Mouse (Mus musculus): ENCODE measurements around the gene Egfl7.

Egfl7 gene

DNA sequence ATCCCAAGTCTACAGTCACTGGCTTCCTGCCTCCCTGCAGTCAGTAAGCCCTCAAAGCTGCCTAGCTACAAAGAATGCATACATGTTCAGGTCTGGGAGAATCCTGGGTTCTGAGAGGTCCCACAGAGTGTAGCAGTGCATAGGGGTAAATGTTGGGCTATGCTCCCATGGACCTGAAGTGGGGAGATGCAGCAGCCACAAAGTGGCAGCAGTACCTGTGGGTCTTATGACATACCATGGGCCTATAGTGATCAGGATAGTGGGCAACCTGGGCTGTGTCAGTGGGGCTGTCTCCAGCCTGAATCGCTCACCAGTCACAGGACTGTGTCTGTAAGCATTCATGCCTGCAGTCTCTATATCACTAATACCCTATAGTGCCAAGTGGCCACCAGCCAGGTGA lies at the start of gene Egfl7:
Egfl7 (plus strand) TSS at position 301 of the 400 bp plus-strand sequence.
- no peak for DNase-seq (ENCODE audit: low read depth)

DNA sequence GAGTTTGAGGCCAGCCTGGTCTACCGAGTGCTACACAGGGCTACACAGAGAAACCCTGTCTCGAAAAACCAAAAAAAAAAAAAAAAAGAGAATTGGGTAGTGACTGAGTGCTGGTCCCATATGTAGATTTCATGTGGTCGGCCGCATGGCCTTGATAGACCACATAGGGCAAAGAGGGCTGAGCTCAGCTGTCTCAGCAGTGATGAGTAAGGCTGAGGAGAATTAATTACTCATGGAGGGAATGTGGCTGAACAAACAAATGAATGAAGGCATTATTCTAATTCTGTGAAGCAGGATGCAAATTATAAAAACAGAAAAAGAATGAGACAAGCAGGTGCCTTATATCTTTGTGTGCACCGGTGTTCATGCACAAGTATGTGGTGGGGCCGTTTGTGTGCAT lies 48.0 kb upstream of the Egfl7 start:
- no peak for DNase-seq (ENCODE audit: low read depth)

DNA sequence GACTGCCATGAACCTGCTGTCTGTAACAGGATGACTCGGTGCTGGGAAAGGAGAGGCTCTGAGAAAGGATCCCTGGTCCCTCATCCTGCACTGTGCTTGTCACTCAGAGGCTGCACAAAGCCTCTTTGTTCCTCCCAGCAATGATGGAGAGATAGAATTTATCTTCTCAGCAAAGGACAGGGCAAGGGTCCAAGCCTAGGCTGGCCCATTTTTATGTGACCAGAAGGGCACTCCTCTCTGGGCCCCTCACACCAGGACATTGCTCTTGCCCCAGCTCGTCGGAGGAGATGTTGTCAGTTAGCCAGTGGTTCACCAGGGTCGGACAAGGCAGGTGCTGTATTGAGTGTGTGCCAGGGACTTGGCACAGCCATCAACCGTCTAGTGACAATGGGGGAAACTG lies 46.6 kb upstream of the Egfl7 start:
- no peak for DNase-seq (ENCODE audit: low read depth)

DNA sequence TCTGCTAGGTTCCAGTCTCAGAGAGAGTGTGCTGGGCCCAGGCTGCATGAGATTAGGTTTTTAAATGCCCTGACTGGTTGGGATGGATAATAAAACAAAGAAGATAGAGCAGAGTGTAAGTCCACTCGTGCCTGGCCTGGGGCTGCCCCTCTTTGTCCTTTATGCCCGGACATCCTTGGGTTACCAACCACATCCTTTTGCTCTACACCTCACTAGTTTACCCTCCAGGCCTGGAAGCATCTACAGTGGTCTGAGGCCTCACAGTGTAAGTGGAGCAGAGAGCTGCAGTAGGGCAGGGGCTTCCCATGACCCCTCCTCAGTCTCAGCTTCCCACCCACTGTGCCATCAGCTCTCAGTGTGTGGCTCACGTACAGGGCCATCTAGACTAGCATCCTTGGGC lies 45.7 kb upstream of the Egfl7 start:
- no peak for DNase-seq (ENCODE audit: low read depth)

DNA sequence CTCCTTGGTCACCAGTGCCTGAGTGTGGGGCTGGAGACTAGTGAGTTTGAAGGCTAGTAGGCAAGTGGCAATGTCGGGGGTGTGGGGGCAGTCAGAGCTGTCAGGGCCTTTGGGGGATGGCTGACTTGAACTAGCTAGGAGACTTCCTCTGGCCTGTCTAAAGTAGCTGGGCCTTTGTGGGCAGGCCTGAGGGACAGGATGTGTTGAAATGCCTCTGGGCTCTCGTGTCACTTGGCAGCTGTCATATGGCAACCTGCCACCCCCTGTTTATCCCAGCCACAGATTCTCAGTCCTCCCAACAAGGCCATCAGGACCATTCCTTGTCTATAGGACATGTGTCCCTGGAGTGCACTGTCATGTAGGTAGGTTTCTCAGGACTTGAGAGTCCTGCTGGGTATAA lies 45.2 kb upstream of the Egfl7 start:
- no peak for DNase-seq (ENCODE audit: low read depth)

DNA sequence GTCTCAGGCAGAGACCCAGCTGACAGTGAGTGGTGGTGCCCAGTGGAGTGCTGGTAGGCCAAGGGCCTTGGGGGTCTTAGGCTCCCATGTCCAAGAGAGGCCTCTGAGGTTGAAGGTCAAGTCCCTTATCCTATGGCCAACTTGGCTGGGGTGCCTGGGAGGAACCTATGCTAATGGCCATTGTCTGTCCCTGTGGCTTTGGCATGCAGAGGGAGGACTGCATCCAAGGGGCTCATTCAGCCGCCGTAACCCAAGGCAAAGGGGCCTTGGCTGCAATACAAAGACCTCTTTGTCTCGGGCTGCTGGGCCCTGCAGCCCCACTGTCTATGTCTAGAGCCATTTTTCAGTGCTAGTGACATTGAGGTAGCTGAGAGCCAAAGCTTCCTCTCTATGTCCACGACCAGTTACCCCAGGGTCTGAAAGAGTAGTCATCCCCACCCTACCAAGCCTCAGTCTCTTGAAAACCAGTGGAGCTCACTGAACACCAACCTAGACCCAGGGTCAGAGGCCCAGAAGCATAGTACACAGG lies 44.2 kb upstream of the Egfl7 start:
- DNase-seq (ENCODE audit: low read depth), result no peak

DNA sequence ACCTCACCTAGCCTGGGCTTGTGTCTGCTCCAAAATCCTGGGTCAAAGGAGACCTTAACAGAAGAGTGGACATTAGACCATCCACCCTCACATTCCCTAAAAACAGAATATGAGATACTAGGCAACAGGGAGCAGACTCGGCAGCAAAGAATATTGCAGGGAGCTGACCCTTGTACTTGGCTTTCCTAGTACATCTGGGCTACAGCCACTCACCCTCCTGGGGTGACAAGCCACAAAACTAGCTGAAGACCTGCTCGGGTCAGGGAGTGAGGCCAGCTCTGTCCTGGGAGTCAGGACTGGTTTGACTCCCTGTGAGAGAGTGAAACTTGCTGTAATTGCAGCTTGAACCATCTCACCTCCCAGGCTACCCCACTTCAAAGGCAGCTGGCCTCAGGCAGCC lies 40.3 kb upstream of the Egfl7 start:
- no peak for DNase-seq (ENCODE audit: low read depth)

DNA sequence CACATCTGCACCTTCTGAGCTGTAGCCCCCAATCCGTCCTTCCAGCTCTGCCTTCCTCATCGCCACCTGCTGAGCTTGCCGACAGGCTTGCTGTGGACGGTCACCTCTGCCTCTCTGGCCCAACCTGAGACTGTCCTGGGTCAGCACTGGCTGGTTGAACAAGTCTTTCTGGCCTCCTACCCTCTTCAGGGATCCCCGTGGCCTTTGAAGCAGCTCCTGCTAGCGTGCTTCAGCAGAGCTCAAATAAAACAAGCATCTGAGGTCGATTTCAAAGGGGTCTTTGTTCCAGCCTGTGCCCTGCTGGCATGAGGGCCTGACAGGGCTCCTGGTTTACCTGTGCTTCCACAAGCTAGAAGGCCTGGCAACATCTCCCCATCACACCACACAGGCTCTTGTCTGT lies 39.1 kb upstream of the Egfl7 start:
- DNase-seq (ENCODE audit: low read depth), result no peak

DNA sequence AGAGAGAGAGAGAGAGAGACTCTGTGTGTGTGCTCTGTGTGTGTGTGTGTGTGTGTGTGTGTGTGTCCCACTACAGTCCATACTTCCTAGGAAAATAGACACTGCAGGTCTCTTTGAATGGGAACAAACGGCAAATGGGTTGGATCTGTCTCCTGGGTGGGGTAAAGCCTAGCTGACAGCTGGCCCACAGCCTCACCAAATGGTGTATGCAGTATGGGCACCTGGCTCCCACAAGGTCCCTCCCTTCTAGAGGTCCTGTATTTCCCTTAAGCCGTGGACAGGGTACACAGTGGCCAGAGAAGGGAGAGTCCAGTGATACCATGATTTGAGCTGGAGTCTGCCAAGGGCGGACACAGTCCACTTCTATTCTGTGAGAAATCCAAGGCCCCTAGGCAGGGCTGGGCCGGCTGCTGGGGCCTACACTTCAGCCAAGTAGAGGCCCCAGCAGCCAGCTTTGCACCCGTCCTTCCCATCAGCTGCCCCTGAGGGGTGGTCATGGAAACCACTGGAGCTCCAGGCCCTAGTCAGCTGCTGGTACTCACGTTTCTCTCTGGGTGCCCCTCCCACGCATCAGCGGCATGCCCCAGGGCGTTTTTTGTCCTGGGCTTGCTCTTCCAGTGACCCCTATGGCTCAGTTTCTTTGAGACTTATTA lies 38.4 kb upstream of the Egfl7 start:
- no peak for DNase-seq (ENCODE audit: low read depth)

DNA sequence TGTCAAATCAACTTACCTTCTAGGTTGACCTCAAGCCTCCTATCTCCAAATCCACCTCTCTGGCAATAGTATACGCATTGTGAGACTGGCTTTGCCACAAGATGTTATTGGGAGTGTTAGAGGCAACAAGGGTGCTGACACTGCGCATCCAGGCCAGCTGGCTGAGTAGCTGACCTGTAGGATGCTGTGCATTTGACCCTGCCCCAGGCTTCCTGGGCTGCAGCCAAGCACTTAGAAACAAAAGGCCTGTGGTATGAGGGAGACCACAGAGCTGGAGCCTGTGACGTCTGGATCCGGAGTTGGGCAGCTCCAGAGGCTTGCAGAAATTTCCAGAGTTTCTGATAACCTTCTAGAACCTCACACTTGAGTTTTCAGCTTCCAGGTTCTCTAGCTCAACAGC lies 36.7 kb upstream of the Egfl7 start:
- DNase-seq (ENCODE audit: low read depth), result no peak

DNA sequence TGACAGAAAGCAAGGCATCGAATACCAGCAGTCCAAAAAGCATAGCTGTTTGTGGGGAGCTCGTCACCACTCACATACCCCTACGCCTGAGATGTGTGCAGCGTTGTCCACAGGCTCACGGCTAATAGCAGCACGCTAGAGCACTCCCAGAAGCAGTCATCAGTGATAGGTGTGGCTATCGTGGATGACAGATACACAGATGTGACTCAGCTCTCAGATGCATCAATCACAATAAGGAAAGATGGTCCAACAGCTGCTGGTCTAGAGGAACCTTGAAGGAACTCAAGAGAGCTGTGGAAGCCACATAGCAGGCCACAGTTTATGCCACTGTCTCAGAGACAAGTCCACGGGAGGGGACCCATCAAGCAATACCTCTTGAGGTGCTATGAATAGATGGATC lies 36.0 kb upstream of the Egfl7 start:
- DNase-seq (ENCODE audit: low read depth), result no peak

DNA sequence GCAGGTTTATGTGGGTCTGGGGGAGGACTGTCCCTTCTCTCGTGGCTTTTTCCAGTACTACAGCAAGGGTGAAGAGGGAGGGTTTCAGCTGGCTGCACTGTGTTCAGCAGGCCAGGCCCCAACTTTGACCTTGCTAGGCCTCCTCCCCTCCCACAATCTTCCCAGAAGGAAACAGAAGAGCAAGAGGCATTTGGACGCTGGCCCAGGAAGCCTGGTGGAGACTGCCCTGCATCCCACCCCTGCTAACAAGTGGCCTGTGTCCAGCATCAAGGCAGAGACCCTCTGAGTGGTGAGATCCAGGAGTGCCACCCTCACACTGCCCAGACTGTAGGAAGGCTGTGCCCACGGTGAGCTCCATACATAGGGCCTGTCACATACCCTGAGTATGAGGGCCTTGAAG lies 35.5 kb upstream of the Egfl7 start:
- no peak for DNase-seq (ENCODE audit: low read depth)

DNA sequence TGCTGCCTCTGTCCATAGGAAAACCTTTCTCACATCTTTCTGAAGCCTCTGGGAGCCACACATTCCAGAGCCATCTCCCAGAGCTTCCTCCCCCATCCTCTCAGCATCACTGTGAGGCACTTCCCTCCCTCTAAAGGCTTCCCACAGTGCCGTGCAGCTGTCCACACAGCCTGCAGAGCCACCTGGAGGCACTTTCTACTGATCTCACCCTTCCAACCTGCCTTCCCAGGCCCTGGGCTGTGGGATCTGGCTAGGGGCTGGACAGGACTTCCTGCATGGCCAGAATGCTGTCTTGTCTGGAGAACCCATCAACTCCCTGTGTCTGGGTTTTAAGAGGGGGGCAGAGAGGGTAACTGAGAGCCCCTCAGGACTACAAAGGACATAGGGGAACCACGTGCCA lies 32.3 kb upstream of the Egfl7 start:
- no peak for DNase-seq (ENCODE audit: low read depth)

DNA sequence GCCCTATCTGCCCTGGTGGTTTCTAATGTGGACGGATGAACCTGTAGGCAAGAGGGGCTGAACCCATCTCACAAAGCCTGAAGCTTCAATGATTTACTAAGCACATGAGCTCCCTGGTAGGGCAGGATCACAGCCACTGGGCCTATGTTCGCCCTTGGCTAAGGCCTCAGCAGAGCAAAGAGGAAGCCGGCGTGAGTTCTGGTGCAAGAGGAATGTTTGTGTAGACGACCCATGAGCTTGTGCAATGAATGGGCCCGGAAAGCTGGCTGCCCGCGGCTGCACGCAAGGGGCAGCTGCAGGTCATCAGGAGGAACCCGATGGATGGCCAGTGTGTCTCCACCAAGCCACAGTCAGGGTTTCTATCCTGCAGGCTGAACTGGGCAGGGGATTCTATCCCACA lies 30.0 kb upstream of the Egfl7 start:
- no peak for DNase-seq (ENCODE audit: low read depth)

DNA sequence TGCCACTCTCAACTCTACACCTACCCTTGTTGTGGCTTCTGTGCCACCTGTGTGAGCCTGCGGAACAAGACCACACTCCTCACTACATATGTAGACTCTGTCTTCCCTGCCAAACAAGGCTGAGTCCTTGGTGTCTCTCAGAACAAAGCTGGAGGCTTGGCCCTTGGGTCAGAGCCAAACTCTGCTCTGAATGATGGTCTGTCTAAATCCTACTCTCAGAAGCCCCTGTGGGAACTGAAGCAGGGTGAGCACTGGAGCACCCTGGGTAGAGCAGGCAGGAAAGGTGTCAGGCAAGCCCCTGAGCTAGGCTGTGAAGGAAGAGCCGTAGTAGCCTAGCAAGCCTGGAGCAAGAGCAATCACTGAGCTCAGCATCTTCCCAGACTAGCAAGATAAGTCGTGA lies 29.6 kb upstream of the Egfl7 start:
- peak; percentile 39 for DNase-seq (ENCODE audit: low read depth)

DNA sequence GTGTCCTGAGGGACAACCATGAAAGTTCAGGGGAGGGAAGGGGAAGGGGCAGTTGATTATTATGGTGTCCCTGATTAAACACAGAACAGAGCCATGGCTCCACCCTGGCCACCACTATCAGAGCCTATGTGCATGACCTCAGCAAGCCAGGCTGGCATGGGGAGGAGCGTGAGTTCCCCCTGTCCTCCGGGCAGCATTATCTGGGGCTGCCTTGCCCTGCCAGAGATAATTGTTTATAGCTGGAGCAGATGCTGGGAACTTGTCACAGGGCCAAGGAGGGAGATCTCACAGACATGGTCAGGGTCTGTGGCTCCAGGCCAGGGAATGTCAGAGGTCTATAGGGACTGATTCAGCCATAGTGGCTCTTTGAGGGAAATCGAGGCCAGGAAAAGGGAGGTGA lies 29.0 kb upstream of the Egfl7 start:
- no peak for DNase-seq (ENCODE audit: low read depth)

DNA sequence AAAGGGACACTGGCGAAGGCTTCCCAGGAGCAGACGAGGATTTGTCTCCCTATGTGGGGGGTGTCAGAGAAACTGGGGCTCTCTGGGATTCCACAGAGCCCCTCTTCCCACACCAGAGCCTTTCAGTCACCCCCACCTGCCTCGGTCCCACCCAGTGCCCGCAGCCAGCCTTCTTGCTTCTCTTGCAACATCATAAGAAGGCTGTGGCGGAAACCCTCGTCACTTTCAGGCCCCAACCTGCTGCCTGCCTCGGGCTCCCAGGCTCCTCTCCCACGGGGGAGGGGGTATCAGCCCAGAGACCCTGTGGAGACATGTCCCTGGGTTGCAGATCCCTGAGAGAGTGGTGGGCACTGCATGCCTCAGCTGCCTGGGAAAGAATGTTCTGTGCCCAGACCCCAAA lies 28.4 kb upstream of the Egfl7 start:
- DNase-seq (ENCODE audit: low read depth), result peak; percentile 48

DNA sequence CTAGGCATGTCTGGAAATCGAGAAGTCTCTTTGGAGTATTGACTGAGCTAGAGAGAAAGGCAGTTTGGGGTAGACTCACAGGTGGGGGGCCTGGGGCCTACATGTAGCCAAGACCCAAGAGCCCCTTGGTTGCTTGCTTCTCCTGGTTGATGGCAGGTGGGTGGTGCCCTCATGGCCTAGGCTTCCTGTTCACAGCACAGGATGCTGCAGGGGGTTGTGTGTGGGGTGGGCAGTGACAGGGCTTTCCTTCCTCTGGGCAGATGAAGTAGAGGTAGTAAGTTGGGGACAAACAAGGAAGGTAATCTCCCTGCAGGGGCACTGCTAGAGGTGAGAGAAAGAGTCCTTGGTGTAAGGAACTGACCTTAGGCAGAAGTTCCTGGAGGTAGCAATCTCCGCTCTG lies 27.7 kb upstream of the Egfl7 start:
- DNase-seq (ENCODE audit: low read depth), result peak; percentile 54

DNA sequence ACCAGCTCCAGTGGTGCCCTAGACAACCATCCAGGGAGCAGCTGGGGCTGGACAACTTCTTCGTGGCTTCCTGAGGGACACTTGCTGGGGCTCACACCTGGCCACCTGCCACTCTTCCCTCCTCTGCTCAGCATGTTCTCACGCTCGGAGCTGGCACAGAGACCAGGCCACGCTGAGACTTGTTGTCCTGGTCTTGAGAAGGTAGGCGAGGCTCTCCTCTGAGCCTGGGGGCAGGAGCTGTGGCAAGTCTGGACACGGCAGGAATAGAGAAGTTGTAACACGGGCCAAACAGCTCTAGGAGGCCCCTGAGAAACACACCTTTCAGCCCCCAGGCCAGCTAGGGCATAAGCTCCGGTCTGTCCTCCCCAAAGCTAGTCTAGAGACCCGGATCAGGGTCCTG lies 25.9 kb upstream of the Egfl7 start:
- DNase-seq (ENCODE audit: low read depth), result no peak

DNA sequence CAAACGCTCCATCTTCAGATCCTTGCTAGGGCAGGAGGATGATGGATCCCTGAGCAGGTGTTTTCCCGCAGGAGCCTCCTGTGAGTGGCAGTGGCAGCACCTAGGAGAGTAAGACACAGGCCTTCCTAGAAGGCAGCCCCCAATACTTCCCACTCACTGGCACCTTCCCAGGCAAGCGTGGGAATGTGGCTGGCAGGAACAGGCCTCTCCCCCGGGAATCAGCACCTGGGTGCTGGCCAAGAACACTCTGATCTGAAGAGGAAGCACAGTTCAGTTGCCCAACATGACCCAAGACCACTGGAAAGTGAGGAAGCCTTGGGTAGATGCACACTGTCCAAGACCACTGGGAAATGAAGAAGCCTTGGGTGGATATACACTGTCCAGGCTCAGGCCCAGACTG lies 24.7 kb upstream of the Egfl7 start:
- no peak for DNase-seq (ENCODE audit: low read depth)

DNA sequence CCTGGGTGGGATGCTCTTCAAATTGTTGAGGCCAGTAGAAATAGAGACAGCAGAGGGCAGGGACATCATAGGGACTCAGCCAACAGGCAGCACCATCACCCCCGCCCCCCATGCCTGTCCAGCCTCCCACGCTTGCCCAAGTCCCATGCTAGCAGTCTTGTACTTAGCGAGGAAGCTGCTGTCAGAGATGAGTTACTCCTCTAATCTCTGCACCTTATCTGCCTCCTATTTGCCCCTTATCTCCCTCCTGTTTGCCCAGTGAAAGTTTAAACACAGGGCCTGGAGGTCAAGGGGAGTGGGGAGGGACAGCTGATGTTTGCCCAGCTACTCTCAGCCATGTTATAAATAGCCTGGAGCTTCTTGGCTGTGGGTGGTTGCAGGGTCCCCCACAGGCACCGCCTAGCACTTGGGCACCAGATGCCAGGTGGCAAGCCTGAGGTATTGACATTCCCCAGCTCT lies 23.2 kb upstream of the Egfl7 start:
- DNase-seq (ENCODE audit: low read depth), result no peak

DNA sequence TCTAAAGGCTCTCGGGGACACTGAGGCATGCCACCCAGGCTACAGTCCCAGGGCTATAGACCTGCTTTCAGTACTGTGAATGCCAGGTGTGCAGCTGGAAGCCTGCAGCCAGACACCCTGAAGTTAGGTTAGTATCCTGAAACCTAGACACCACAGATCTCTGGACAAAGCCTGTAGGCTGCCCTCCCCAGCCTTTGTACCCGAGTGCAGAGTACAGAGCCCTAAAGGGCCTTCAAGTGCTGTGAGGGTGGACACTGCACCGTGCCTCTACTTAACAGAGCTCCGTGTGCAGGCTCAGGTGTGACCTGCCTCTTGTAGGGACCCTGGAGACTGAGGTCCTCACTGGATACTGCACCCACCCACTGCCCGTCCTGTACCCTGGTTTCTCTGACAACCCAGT lies 19.3 kb upstream of the Egfl7 start:
- no peak for DNase-seq (ENCODE audit: low read depth)

DNA sequence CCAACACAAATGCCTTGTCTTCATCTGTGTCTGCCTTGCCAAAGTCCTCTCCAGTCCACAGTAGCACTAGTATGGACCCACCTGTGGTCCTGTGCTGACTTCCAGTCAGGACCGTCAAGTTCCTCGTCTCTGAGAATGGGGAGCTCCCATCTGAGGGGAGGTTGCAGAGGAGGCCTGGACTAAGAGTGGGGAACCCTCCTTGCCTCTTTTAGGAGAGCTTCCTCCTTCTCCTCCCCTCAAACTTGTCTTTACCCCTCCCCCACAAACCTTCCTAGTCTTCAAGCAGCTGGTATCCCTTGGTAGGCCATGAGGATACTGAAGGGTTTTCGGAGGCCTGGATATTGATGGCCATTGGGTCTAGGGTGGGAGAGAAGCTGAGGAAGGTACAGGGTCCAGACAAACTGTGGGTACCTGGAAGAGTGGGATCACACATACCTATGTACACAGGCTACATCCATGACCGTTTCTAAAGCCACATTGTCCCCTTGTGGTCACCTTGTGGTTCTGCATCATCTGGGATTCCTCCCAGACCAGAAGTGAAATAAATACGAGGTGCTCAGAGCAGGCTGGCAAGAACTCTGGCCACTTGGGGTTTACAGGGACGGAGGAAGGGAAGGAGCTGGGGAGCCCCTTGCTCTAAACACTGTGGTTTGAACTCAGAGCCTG lies 18.3 kb upstream of the Egfl7 start:
- peak; percentile 60 for DNase-seq (ENCODE audit: low read depth)

DNA sequence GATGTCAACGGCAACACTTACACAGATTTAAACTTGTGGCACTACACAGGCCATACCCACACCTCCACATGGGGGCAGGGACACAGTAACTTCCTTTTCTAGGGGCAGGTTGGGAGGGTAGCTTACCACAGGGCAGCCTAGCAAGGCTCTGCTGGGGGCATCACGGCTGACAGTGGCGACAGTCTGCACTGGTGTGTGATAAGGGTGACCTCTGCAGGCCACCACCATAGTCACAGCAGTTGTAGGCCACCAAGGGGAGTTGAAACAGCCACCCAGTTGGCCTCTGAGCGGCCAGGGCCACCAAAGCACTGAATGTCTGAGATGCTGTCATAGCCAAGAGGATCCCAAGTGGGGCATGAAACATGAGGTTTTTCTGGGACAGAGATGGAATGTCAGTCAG lies 13.6 kb upstream of the Egfl7 start:
- DNase-seq (ENCODE audit: low read depth), result peak; percentile 81

Data from naive thymus-derived CD4-positive, alpha-beta T cell, adult 2 months (primary cell).